17 mouse cellular contexts compared by ENCODE assay signal in genomic region chr17:62135050-62135449, GRCm38 (mm10).
"Had no signal": no experiment of that assay in that cellular context is flagged by ENCODE, and none has a peak within 500 bp of the region (broad histone marks: within the 10 kb centered on the region; RNA-seq: fewer than 3 reads in every experiment).

No protein-coding gene starts in this region.

- H3K4me1 ChIP-seq: liver, embryonic 15.5 days; lung, embryonic 15.5 days; megakaryocyte, embryonic 14.5 days; midbrain, embryonic 13.5 days; neural tube, embryonic 13.5 days; stomach, embryonic 15.5 days had no signal

- H3K9me3 ChIP-seq: liver, embryonic 15.5 days; lung, embryonic 15.5 days; megakaryocyte, embryonic 14.5 days; midbrain, embryonic 13.5 days; neural tube, embryonic 13.5 days; stomach, embryonic 15.5 days had no signal

- H3K36me3 ChIP-seq: liver, embryonic 15.5 days; lung, embryonic 15.5 days; midbrain, embryonic 13.5 days; neural tube, embryonic 13.5 days; stomach, embryonic 15.5 days had no signal

- H3K4me2 ChIP-seq: liver, embryonic 15.5 days; lung, embryonic 15.5 days; midbrain, embryonic 11.5 days; midbrain, embryonic 13.5 days; neural tube, embryonic 13.5 days; stomach, embryonic 15.5 days had no signal

- H3K4me3 ChIP-seq: liver, embryonic 15.5 days; lung, embryonic 15.5 days; megakaryocyte, embryonic 14.5 days; midbrain, embryonic 13.5 days; neural tube, embryonic 13.5 days; stomach, embryonic 15.5 days had no signal

- ATAC-seq: liver, postnatal 0 days; lung, postnatal 0 days; midbrain, embryonic 13.5 days had no signal

- H3K27me3 ChIP-seq: liver, embryonic 15.5 days; lung, embryonic 15.5 days; megakaryocyte, embryonic 14.5 days; midbrain, embryonic 13.5 days; neural tube, embryonic 13.5 days; stomach, embryonic 15.5 days had no signal

- H3K27ac ChIP-seq: liver, embryonic 15.5 days; lung, embryonic 15.5 days; macrophage; midbrain, embryonic 13.5 days; neural tube, embryonic 13.5 days; stomach, embryonic 15.5 days had no signal

- H3K9ac ChIP-seq: liver, embryonic 15.5 days; liver, postnatal 0 days; lung, embryonic 15.5 days; midbrain, embryonic 13.5 days; neural tube, embryonic 13.5 days; stomach, embryonic 15.5 days had no signal

- DNase-seq: liver, postnatal 0 days; lung, adult 2 months; lung, postnatal 14 days; lung, postnatal 36 days; right cerebral cortex, postnatal 14 days; thymus, adult 18-20 months; thymus, postnatal 14 days; thymus, postnatal 36 days had no signal
